Mouse (Mus musculus): ENCODE data around the gene Washc4. TPM values are rescaled to one million over a fixed set of nuclear protein-coding genes. Genes with fewer than 3 reads are reported as not detected.

The Washc4 gene
- polyA plus RNA-seq, 1 experiment = 4.2 TPM

- Histone ChIP-seq H3K4me3 (ENCODE audit: control insufficient read depth, insufficient read depth, low read length) (no peak overlapping the region), H3K36me3 (ENCODE audit: control insufficient read depth, insufficient read depth, low read length) (no peaks in the 10 kb centered on the region), H3K27ac (ENCODE audit: control insufficient read depth, insufficient read depth, low read length) (no peak overlapping the region), H3K27me3 (ENCODE audit: control insufficient read depth, insufficient read depth, low read length) (no peaks in the 10 kb centered on the region), H3K4me1 (replicated peaks; ENCODE audit: control insufficient read depth, insufficient read depth, low read length) (no peaks in the 10 kb centered on the region)
- no peak for DNase-seq
- TF ChIP-seq POLR2A (IDR thresholded peaks at IDR 0.05; ENCODE audit: control insufficient read depth, extremely low read depth, insufficient read depth, low read length, poor library complexity) (no peak), CTCF (IDR thresholded peaks at IDR 0.05; ENCODE audit: borderline replicate concordance, control insufficient read depth, extremely low read depth, insufficient read depth, low read length, poor library complexity) (no peak)
- WGBS = 87% methylated on average over 8 of the region's 8 CpGs
These were observed 80.5 kb downstream of the Washc4 start for GRCm38 (mm10) chr10:83624065-83624464.

- no peak for DNase-seq
- Histone ChIP-seq H3K27ac (ENCODE audit: control insufficient read depth, insufficient read depth, low read length) (no peak overlapping the region), H3K4me3 (ENCODE audit: control insufficient read depth, insufficient read depth, low read length) (no peak overlapping the region), H3K36me3 (ENCODE audit: control insufficient read depth, insufficient read depth, low read length) (no peaks in the 10 kb centered on the region), H3K4me1 (replicated peaks; ENCODE audit: control insufficient read depth, insufficient read depth, low read length) (no peaks in the 10 kb centered on the region), H3K27me3 (ENCODE audit: control insufficient read depth, insufficient read depth, low read length) (no peaks in the 10 kb centered on the region)
- TF ChIP-seq POLR2A (IDR thresholded peaks at IDR 0.05; ENCODE audit: control insufficient read depth, extremely low read depth, insufficient read depth, low read length, poor library complexity) = no peak
- TF ChIP-seq CTCF (IDR thresholded peaks at IDR 0.05; ENCODE audit: borderline replicate concordance, control insufficient read depth, extremely low read depth, insufficient read depth, low read length, poor library complexity) = no peak
- whole genome bisulfite sequencing = 95% methylated on average over 12 of the region's 12 CpGs
These were observed 81.3 kb downstream of the Washc4 start for GRCm38 (mm10) chr10:83624841-83625240.

GRCm38 (mm10) chr10:83627113-83627687 lies 83.6 kb downstream of the Washc4 start:
- no peak overlapping the region for H3K27ac ChIP-seq (ENCODE audit: control insufficient read depth, insufficient read depth, low read length)
- TF ChIP-seq POLR2A (IDR thresholded peaks at IDR 0.05; ENCODE audit: control insufficient read depth, extremely low read depth, insufficient read depth, low read length, poor library complexity) (no peak), CTCF (IDR thresholded peaks at IDR 0.05; ENCODE audit: borderline replicate concordance, control insufficient read depth, extremely low read depth, insufficient read depth, low read length, poor library complexity) (no peak)
- no peak for DNase-seq
- no peaks in the 10 kb centered on the region for H3K27me3 ChIP-seq (ENCODE audit: control insufficient read depth, insufficient read depth, low read length)
- no peaks in the 10 kb centered on the region for H3K36me3 ChIP-seq (ENCODE audit: control insufficient read depth, insufficient read depth, low read length)
- 96% methylated on average over 9 of the region's 9 CpGs for WGBS
- H3K4me1 ChIP-seq (replicated peaks; ENCODE audit: control insufficient read depth, insufficient read depth, low read length) = no peaks in the 10 kb centered on the region
- H3K4me3 ChIP-seq (ENCODE audit: control insufficient read depth, insufficient read depth, low read length) = no peak overlapping the region

- no peak overlapping the region for H3K27ac ChIP-seq (ENCODE audit: control insufficient read depth, insufficient read depth, low read length)
- H3K36me3 ChIP-seq (ENCODE audit: control insufficient read depth, insufficient read depth, low read length) = no peaks in the 10 kb centered on the region
- H3K27me3 ChIP-seq (ENCODE audit: control insufficient read depth, insufficient read depth, low read length) = no peaks in the 10 kb centered on the region
- TF ChIP-seq CTCF (IDR thresholded peaks at IDR 0.05; ENCODE audit: borderline replicate concordance, control insufficient read depth, extremely low read depth, insufficient read depth, low read length, poor library complexity) (no peak), POLR2A (IDR thresholded peaks at IDR 0.05; ENCODE audit: control insufficient read depth, extremely low read depth, insufficient read depth, low read length, poor library complexity) (no peak)
- 97% methylated on average over 4 of the region's 4 CpGs for WGBS
- DNase-seq = no peak
- no peaks in the 10 kb centered on the region for H3K4me1 ChIP-seq (replicated peaks; ENCODE audit: control insufficient read depth, insufficient read depth, low read length)
- no peak overlapping the region for H3K4me3 ChIP-seq (ENCODE audit: control insufficient read depth, insufficient read depth, low read length)
These were observed 84.7 kb downstream of the Washc4 start for GRCm38 (mm10) chr10:83628241-83628640.

- no peak overlapping the region for H3K4me3 ChIP-seq (ENCODE audit: control insufficient read depth, insufficient read depth, low read length)
- no peak for TF ChIP-seq CTCF (IDR thresholded peaks at IDR 0.05; ENCODE audit: borderline replicate concordance, control insufficient read depth, extremely low read depth, insufficient read depth, low read length, poor library complexity)
- no peak for TF ChIP-seq POLR2A (IDR thresholded peaks at IDR 0.05; ENCODE audit: control insufficient read depth, extremely low read depth, insufficient read depth, low read length, poor library complexity)
- WGBS = 93% methylated on average over 12 of the region's 12 CpGs
- H3K27me3 ChIP-seq (ENCODE audit: control insufficient read depth, insufficient read depth, low read length) = no peaks in the 10 kb centered on the region
- H3K36me3 ChIP-seq (ENCODE audit: control insufficient read depth, insufficient read depth, low read length) = no peaks in the 10 kb centered on the region
- peaks cover under 1% of the 10 kb centered on the region; the same call in 1 of the 2 replicates for H3K4me1 ChIP-seq (replicated peaks; ENCODE audit: control insufficient read depth, insufficient read depth, low read length)
- no peak for DNase-seq
- H3K27ac ChIP-seq (ENCODE audit: control insufficient read depth, insufficient read depth, low read length) = no peak overlapping the region
These were observed 85.7 kb downstream of the Washc4 start for GRCm38 (mm10) chr10:83629190-83629781.

GRCm38 (mm10) chr10:83629878-83630277 lies 86.3 kb downstream of the Washc4 start:
- WGBS = 96% methylated on average over 5 of the region's 5 CpGs
- TF ChIP-seq POLR2A (IDR thresholded peaks at IDR 0.05; ENCODE audit: control insufficient read depth, extremely low read depth, insufficient read depth, low read length, poor library complexity) = no peak
- TF ChIP-seq CTCF (IDR thresholded peaks at IDR 0.05; ENCODE audit: borderline replicate concordance, control insufficient read depth, extremely low read depth, insufficient read depth, low read length, poor library complexity) = no peak
- no peak overlapping the region for H3K27ac ChIP-seq (ENCODE audit: control insufficient read depth, insufficient read depth, low read length)
- DNase-seq = no peak
- H3K36me3 ChIP-seq (ENCODE audit: control insufficient read depth, insufficient read depth, low read length) = no peaks in the 10 kb centered on the region
- H3K4me3 ChIP-seq (ENCODE audit: control insufficient read depth, insufficient read depth, low read length) = no peak overlapping the region
- H3K27me3 ChIP-seq (ENCODE audit: control insufficient read depth, insufficient read depth, low read length) = no peaks in the 10 kb centered on the region
- peaks cover 5% of the 10 kb centered on the region; the same call in 1 of the 2 replicates for H3K4me1 ChIP-seq (replicated peaks; ENCODE audit: control insufficient read depth, insufficient read depth, low read length)

Data from thymus, adult 2 months (tissue).